Mouse (Mus musculus) forebrain, embryonic 14.5 days (tissue): ENCODE results near the gene Fam71e1. TPM values are rescaled to one million over a fixed set of nuclear protein-coding genes. Genes with fewer than 3 reads are reported as not detected.
A peak's percentile ranks its signal among the peaks of the same experiment; 100 is the strongest.

Experiments
- ATAC-seq: fragments of 200-750 bp; cut with Nextera tagmentation; 2 replicates; pipeline ENCODE4 v1.8.0; 2017; ENCODE audit warnings: mild to moderate bottlenecking, moderate library complexity
- DNase-seq: peaks from one replicate; pipeline ENCODE4 v3.0.0-alpha.2; 2015; ENCODE audit warnings: low spot score
- H3K27ac ChIP-seq: fragments of 300-500 bp; sonication (generic); 2 replicates; pipeline ENCODE4 v1.5.1; 2014; ENCODE audit warnings: low read depth, mild to moderate bottlenecking, control low read depth, low read length, moderate library complexity
- H3K27me3 ChIP-seq: fragments of 300-500 bp; sonication (generic); replicated peaks from 2 replicates; pipeline ENCODE4 v1.6.1; 2014; ENCODE audit warnings: low read length, control low read depth, mixed read lengths; ENCODE audit not compliant: control insufficient read depth, insufficient read depth
- H3K36me3 ChIP-seq: fragments of 300-500 bp; sonication (generic); 2 replicates; pipeline ENCODE4 v1.6.1; 2014; ENCODE audit warnings: low read length, control low read depth; ENCODE audit not compliant: control insufficient read depth, insufficient read depth
- H3K4me1 ChIP-seq: fragments of 300-500 bp; sonication (generic); 2 replicates; pipeline ENCODE4 v1.6.1; 2014; ENCODE audit warnings: antibody characterized with exemption, low read length, control low read depth; ENCODE audit not compliant: control insufficient read depth, insufficient read depth
- H3K4me2 ChIP-seq: fragments of 300-500 bp; sonication (generic); 2 replicates; pipeline ENCODE4 v1.6.1; 2014; ENCODE audit warnings: mild to moderate bottlenecking, control low read depth, low read length
- H3K4me3 ChIP-seq: fragments of 300-500 bp; sonication (generic); 2 replicates; pipeline ENCODE4 v1.5.1; 2014; ENCODE audit warnings: low read depth, low read length, control low read depth
- H3K9ac ChIP-seq: fragments of 300-500 bp; sonication (generic); 2 replicates; pipeline ENCODE4 v1.6.1; 2014; ENCODE audit warnings: mild to moderate bottlenecking, low read length, control low read depth, moderate library complexity
- H3K9me3 ChIP-seq: fragments of 300-500 bp; sonication (generic); replicated peaks from 2 replicates; pipeline ENCODE4 v1.6.1; 2016; ENCODE audit warnings: low read length, control low read depth, mixed read lengths; ENCODE audit not compliant: control insufficient read depth
- WGBS: fragments of 180-500 bp; shearing (Covaris S2); extraction: QIAGEN DNeasy Blood & Tissue Kit; methylation state at CpG from one replicate; pipeline ENCODE4 v1.1.7; 2014; 5-methylcytosine and 5-hydroxymethylcytosine counted together
- polyA plus RNA-seq: library from polyadenylated mRNA; unstranded; fragments of >200 nt; fragmentation: Nextera tagmentation; extraction: Ambion mirVana; gene quantifications from 2 replicates; pipeline ENCODE4 v1.2.1, GENCODE M21; 2014

Gene Fam71e1
- polyA plus RNA-seq, 1 experiment from 2014 or later = 24.0 TPM

DNA sequence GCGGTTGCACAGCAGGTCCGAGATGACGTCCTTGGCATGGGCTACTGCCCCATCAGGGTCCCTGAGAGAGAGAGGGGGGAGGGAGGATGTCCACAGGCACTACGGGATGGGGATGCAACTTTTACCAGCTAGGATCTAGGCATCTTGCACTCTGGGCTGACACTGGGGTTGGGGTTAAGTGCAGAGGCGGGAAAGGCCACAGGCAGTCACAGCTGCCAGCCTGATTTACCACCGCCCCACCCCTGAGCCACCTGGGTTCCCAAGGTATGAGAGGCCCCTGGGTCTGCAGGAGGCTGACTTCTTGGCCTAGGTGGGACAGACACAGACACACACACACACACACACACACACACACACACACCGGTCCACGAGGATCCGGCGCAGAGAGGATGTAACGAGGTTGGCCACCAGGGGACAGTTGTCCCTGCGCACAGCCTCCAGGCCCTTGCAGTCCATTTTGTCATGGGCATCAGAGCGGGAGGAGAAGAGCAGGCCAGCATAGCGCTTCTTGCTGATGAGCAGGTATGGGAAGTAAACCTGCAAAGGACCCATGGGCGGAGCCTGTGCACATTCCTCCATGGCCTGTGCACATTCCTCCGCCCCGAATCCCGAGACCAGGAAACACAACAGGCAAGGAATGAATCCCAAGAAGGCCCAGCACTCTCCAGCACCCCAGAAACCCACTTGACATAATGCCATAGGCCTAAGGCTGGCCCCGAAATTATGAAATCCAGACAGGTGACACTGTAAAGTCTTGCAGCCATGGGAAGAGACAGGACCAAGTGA lies 38.5 kb downstream of the Fam71e1 start:
- peaks cover 65% of the 10 kb centered on the region for H3K36me3 ChIP-seq
- H3K27ac ChIP-seq = no peak overlapping the region
- no peaks in the 10 kb centered on the region for H3K4me1 ChIP-seq
- DNase-seq = no peak
- no peak for ATAC-seq
- no peaks in the 10 kb centered on the region for H3K9me3 ChIP-seq
- H3K4me3 ChIP-seq = no peak overlapping the region
- no peak overlapping the region for H3K4me2 ChIP-seq
- no peak overlapping the region for H3K9ac ChIP-seq
- no peaks in the 10 kb centered on the region for H3K27me3 ChIP-seq
- whole genome bisulfite sequencing = 92% methylated on average over 19 of the region's 19 CpGs

DNA sequence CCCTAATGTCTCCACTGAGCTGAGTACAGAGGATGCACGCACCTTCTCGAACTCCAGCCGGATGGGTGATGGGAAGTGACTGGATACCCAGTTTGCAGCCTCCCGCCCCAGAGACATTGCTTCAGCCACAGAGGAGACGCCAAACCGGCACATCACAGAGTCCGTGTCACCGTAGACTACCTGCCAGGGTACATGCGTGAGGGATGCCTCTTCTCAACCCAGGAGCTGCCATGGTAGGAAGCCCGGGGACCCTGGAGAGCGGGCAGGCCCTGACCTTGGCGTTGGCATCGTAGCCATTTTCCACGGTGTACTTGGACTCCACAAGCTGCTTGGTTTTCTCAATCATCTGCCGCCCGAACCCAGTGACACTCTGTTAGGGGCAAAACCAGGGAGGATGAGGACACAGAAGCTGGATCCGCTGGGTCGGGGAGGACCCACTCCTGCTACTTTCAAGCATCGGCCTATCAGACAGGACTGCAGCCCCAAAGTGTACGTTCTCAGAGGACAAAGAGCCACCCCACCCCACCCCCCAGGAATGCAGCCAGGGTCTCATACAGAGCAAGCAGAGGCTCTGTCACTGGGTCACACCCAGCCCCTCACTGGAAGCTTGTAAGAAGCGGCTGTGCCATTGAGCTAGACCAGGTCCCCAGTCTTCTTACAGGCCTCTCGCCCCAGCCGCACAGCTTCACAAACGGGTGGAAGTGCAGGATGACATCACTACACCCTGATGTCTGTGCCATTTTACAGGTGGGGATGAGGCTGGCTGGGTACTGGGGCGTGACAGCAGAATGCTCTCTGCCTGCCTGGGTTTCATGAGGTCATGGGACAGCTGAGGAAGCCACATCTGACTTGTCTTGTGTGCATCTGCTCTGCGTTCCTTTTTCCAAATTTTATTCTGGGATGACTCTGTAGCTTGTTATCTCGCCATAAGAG lies 39.5 kb downstream of the Fam71e1 start:
- ATAC-seq = no peak
- H3K27ac ChIP-seq = no peak overlapping the region
- H3K4me3 ChIP-seq = no peak overlapping the region
- H3K27me3 ChIP-seq = no peaks in the 10 kb centered on the region
- no peak overlapping the region for H3K4me2 ChIP-seq
- 94% methylated on average over 27 of the region's 27 CpGs for WGBS
- H3K4me1 ChIP-seq = no peaks in the 10 kb centered on the region
- no peak for DNase-seq
- no peaks in the 10 kb centered on the region for H3K9me3 ChIP-seq
- peaks cover 76% of the 10 kb centered on the region for H3K36me3 ChIP-seq
- H3K9ac ChIP-seq = no peak overlapping the region

DNA sequence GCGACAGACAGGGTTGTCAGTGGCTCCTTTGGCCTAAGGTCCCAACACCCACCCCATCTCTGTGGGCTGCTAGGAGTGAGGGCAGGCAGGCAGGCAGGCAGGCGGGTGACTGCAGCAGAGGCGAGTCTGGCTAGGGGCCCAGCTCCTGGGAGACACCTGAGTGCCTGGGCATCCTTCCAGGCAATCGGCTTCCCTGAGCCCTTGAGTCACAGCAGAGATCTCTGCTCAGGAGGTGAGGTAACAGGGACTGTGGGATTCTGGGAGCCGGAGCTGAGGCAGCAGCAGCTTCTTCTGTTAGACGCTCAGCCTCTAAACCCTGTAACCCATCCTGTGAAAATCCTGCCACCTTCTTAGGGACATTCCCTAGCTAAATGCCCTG lies 40.2 kb downstream of the Fam71e1 start:
- Histone ChIP-seq H3K4me2 (no peak overlapping the region), H3K9ac (0 out of 2 replicates have a peak overlapping the region, but pooled peaks have one; percentile 5), H3K4me1 (no peaks in the 10 kb centered on the region), H3K4me3 (no peak overlapping the region), H3K27me3 (no peaks in the 10 kb centered on the region), H3K9me3 (no peaks in the 10 kb centered on the region), H3K27ac (no peak overlapping the region), H3K36me3 (peaks cover 82% of the 10 kb centered on the region)
- DNase-seq (no peak), ATAC-seq (no peak)
- WGBS = 85% methylated on average over 6 of the region's 6 CpGs

- no peak overlapping the region for H3K4me3 ChIP-seq
Measured at GRCm38 (mm10) chr7:44537009-44537408, 40.6 kb downstream of the Fam71e1 start.

DNA sequence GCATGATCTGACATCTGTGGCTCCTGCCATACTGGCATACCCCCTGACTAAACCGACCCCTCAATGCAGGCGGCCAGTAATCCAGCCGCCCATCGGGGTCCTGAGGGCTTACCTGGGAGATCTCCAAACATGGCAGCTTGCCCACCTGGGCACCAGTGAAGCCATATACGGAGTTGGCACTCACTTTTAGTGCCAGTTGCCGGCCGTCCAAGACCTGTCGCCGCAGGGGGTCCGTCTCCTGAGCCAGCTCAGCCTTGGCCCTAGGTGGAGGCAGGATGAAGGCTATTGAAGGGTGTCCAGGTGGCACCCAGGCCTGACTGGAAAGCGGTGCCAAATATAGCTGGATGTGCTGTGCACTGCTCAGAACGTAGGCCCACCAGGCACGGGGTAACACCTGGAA lies 41.1 kb downstream of the Fam71e1 start:
- no peaks in the 10 kb centered on the region for H3K27me3 ChIP-seq
- WGBS = 91% methylated on average over 13 of the region's 13 CpGs
- no peak for DNase-seq

More at GRCm38 (mm10) chr7:44537009-44537408, 40.6 kb downstream of the Fam71e1 start:
- H3K4me1 ChIP-seq = no peaks in the 10 kb centered on the region
- H3K27me3 ChIP-seq = no peaks in the 10 kb centered on the region
- no peaks in the 10 kb centered on the region for H3K9me3 ChIP-seq
- H3K9ac ChIP-seq = no peak overlapping the region
- DNase-seq (no peak), ATAC-seq (no peak)
- H3K27ac ChIP-seq = no peak overlapping the region
- H3K36me3 ChIP-seq = peaks cover 87% of the 10 kb centered on the region
- H3K4me2 ChIP-seq = no peak overlapping the region
- 73% methylated on average over 7 of the region's 7 CpGs for WGBS

GRCm38 (mm10) chr7:44538756-44539624 lies 42.6 kb downstream of the Fam71e1 start:
- H3K27me3 ChIP-seq = no peaks in the 10 kb centered on the region
- no peak overlapping the region for H3K27ac ChIP-seq
- H3K9ac ChIP-seq = no peak overlapping the region
- no peaks in the 10 kb centered on the region for H3K4me1 ChIP-seq
- peaks cover 82% of the 10 kb centered on the region for H3K36me3 ChIP-seq
- no peaks in the 10 kb centered on the region for H3K9me3 ChIP-seq
- H3K4me3 ChIP-seq = no peak overlapping the region
- 92% methylated on average over 41 of the region's 41 CpGs for WGBS
- ATAC-seq = no peak
- H3K4me2 ChIP-seq = no peak overlapping the region
- DNase-seq = no peak

More for the DNA sequence above, 41.1 kb downstream of the Fam71e1 start:
- Histone ChIP-seq H3K36me3 (peaks cover 90% of the 10 kb centered on the region), H3K27ac (no peak overlapping the region), H3K9ac (no peak overlapping the region), H3K4me2 (no peak overlapping the region), H3K4me1 (no peaks in the 10 kb centered on the region), H3K4me3 (no peak overlapping the region), H3K9me3 (no peaks in the 10 kb centered on the region)
- ATAC-seq = no peak

GRCm38 (mm10) chr7:44542555-44542954 lies 46.2 kb downstream of the Fam71e1 start:
- no peak overlapping the region for H3K9ac ChIP-seq
- H3K27ac ChIP-seq = no peak overlapping the region
- H3K4me1 ChIP-seq = peaks cover under 1% of the 10 kb centered on the region
- no peak for DNase-seq
- 97% methylated on average over 11 of the region's 11 CpGs for WGBS
- H3K27me3 ChIP-seq = no peaks in the 10 kb centered on the region
- peaks cover 52% of the 10 kb centered on the region for H3K36me3 ChIP-seq
- no peaks in the 10 kb centered on the region for H3K9me3 ChIP-seq
- no peak overlapping the region for H3K4me3 ChIP-seq
- no peak overlapping the region for H3K4me2 ChIP-seq
- ATAC-seq = no peak

GRCm38 (mm10) chr7:44543071-44543470 lies 46.7 kb downstream of the Fam71e1 start:
- Histone ChIP-seq H3K4me1 (peaks cover 5% of the 10 kb centered on the region), H3K4me2 (no peak overlapping the region), H3K4me3 (no peak overlapping the region), H3K27me3 (no peaks in the 10 kb centered on the region), H3K27ac (no peak overlapping the region), H3K9me3 (no peaks in the 10 kb centered on the region), H3K36me3 (peaks cover 47% of the 10 kb centered on the region), H3K9ac (no peak overlapping the region)
- DNase-seq = no peak
- ATAC-seq = no peak
- WGBS = 80% methylated on average over 12 of the region's 12 CpGs
